Mouse (Mus musculus) cerebellum, adult 9-11 months (tissue): Measurements from ENCODE around the gene Cd52.
A peak's percentile ranks its signal among the peaks of the same experiment; 100 is the strongest.

Experiments used
- DNase-seq: peaks from one replicate; pipeline ENCODE4 v3.0.0; 2022

The Cd52 gene

GRCm38 (mm10) chr4:134118126-134118800, 23.4 kb upstream of the Cd52 start:
- DNase-seq = no peak

GRCm38 (mm10) chr4:134117012-134117411, 22.1 kb upstream of the Cd52 start:
- DNase-seq = no peak

- no peak for DNase-seq
These were observed 21.6 kb upstream of the Cd52 start for GRCm38 (mm10) chr4:134116501-134116900.

GRCm38 (mm10) chr4:134115215-134116144, 20.6 kb upstream of the Cd52 start:
- no peak for DNase-seq

- no peak for DNase-seq
These were observed 19.2 kb upstream of the Cd52 start for GRCm38 (mm10) chr4:134114038-134114437.

GRCm38 (mm10) chr4:134113356-134113994, 18.6 kb upstream of the Cd52 start:
- no peak for DNase-seq

- DNase-seq = no peak
These were observed 17.5 kb upstream of the Cd52 start for GRCm38 (mm10) chr4:134112403-134112802.

- DNase-seq = no peak
These were observed 15.8 kb upstream of the Cd52 start for GRCm38 (mm10) chr4:134110653-134111052.

- no peak for DNase-seq
These were observed 13.3 kb upstream of the Cd52 start for GRCm38 (mm10) chr4:134108196-134108595.

- DNase-seq = no peak
These were observed 12.8 kb upstream of the Cd52 start for GRCm38 (mm10) chr4:134107730-134108129.

GRCm38 (mm10) chr4:134106105-134106504, 11.2 kb upstream of the Cd52 start:
- no peak for DNase-seq

GRCm38 (mm10) chr4:134102742-134103119, 7.8 kb upstream of the Cd52 start:
- DNase-seq = no peak

- DNase-seq = peak; percentile 92
These were observed 7.3 kb upstream of the Cd52 start, which contains the start of gene Ubxn11 for GRCm38 (mm10) chr4:134101979-134102741. Ubxn11 (plus strand) TSS chr4:134102570.

- no peak for DNase-seq
These were observed 5.4 kb upstream of the Cd52 start for GRCm38 (mm10) chr4:134100245-134100644.

- DNase-seq = no peak
These were observed 3.7 kb upstream of the Cd52 start for GRCm38 (mm10) chr4:134098628-134099027.

GRCm38 (mm10) chr4:134097015-134097608, 2.2 kb upstream of the Cd52 start:
- no peak for DNase-seq

- DNase-seq = no peak
These were observed 1.2 kb upstream of the Cd52 start for GRCm38 (mm10) chr4:134096120-134096519.

GRCm38 (mm10) chr4:134094004-134094564, 798 bp downstream of the Cd52 start:
- no peak for DNase-seq

- DNase-seq = no peak
These were observed 2.2 kb downstream of the Cd52 start for GRCm38 (mm10) chr4:134092382-134093288.

GRCm38 (mm10) chr4:134091225-134091529, 3.7 kb downstream of the Cd52 start:
- no peak for DNase-seq
